In the genomic region with DNA sequence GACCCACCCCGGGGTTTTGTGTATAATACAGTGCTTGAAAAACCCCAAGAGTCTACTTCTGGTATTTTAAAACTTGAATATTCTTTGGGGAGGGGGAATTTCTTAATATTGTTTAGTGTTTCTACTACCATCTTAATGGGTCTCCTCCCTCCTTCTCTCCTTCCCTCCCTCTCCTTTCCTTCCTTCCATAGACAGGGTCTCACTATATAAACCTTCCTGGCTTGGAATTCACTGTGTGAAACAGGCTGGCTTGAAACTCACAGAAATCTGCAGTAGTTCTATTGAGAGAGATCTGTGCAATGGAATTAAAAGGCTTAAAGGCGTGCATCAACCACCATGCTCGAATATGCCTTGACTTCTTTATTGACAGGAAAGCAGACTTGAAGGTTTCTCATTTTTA, we compare ENCODE assay signal across 10 mouse cellular contexts. TPM values are rescaled to one million over a fixed set of nuclear protein-coding genes. Genes with fewer than 3 reads are reported as not detected.
DNase-seq lines count a peak whose midpoint lies in the region; ATAC-seq lines count a peak whose summit lies in the region.
"Had no signal": no experiment of that assay in that cellular context is flagged by ENCODE, and none has a peak within 500 bp of the region (broad histone marks: within the 10 kb centered on the region; RNA-seq: fewer than 3 reads in every experiment).

No protein-coding gene starts in this region.

- no peak for DNase-seq in kidney, postnatal 36 days
- peak; percentile 10 for DNase-seq in induced T-regulatory cell, adult 2 months (ENCODE audit: low read depth)
- no peak for DNase-seq in embryo, embryonic 11 days
- DNase-seq in embryo, embryonic 10 days (ENCODE audit: low spot score): no peak
- DNase-seq: cerebellum, postnatal 14 days; kidney, postnatal 10 days had no signal

- H3K4me2 ChIP-seq in kidney, embryonic 15.5 days: peak overlapping the region; percentile 75
- peak overlapping the region; percentile 79 for H3K4me2 ChIP-seq in embryonic facial prominence, embryonic 12.5 days (replicated peaks)
- H3K4me2 ChIP-seq in midbrain, embryonic 15.5 days: peak overlapping the region; percentile 64

- H3K27ac ChIP-seq in kidney, embryonic 15.5 days: no peak overlapping the region
- no peak overlapping the region for H3K27ac ChIP-seq in embryonic facial prominence, embryonic 12.5 days
- no peak overlapping the region for H3K27ac ChIP-seq in midbrain, embryonic 15.5 days

- H3K9ac ChIP-seq in kidney, embryonic 15.5 days: peak overlapping the region; percentile 77; the same call in 1 of the 2 replicates
- peak overlapping the region; percentile 71; the same call in 1 of the 2 replicates for H3K9ac ChIP-seq in embryonic facial prominence, embryonic 12.5 days
- H3K9ac ChIP-seq in midbrain, embryonic 15.5 days: peak overlapping the region; percentile 79; the same call in 1 of the 2 replicates

- WGBS in kidney, embryonic 15.5 days: 61% methylated on average over 3 of the region's 3 CpGs
- WGBS in embryonic facial prominence, embryonic 12.5 days: 74% methylated on average over 3 of the region's 3 CpGs
- 73% methylated on average over 3 of the region's 3 CpGs for WGBS in midbrain, embryonic 15.5 days

- ATAC-seq in kidney, embryonic 15.5 days (replicated peaks; ENCODE audit: low FRiP score): no peak
- ATAC-seq in embryonic facial prominence, embryonic 12.5 days (ENCODE audit: insufficient number of reproducible peaks, insufficient read depth, low FRiP score, low TSS enrichment): no peak
- no peak for ATAC-seq in midbrain, embryonic 15.5 days (replicated peaks)
- no peak for ATAC-seq in megakaryocyte progenitor cell, adult 5-6 weeks (replicated peaks; ENCODE audit: poor library complexity)

- peaks cover 22% of the 10 kb centered on the region for H3K36me3 ChIP-seq in kidney, embryonic 15.5 days
- H3K36me3 ChIP-seq in embryonic facial prominence, embryonic 12.5 days: peaks cover 19% of the 10 kb centered on the region
- H3K36me3 ChIP-seq in midbrain, embryonic 15.5 days (replicated peaks): peaks cover 15% of the 10 kb centered on the region

- H3K4me1 ChIP-seq in kidney, embryonic 15.5 days: peaks cover 24% of the 10 kb centered on the region
- peaks cover 21% of the 10 kb centered on the region for H3K4me1 ChIP-seq in embryonic facial prominence, embryonic 12.5 days
- H3K4me1 ChIP-seq in midbrain, embryonic 15.5 days: peaks cover 25% of the 10 kb centered on the region

- peak overlapping the region; percentile 85 for H3K4me3 ChIP-seq in kidney, embryonic 15.5 days (replicated peaks)
- H3K4me3 ChIP-seq in embryonic facial prominence, embryonic 12.5 days: peak overlapping the region; percentile 62
- peak overlapping the region; percentile 80 for H3K4me3 ChIP-seq in midbrain, embryonic 15.5 days

- no peaks in the 10 kb centered on the region for H3K9me3 ChIP-seq in kidney, embryonic 15.5 days (replicated peaks)
- H3K9me3 ChIP-seq in embryonic facial prominence, embryonic 12.5 days: no peaks in the 10 kb centered on the region
- H3K9me3 ChIP-seq in midbrain, embryonic 15.5 days: no peaks in the 10 kb centered on the region

- no peaks in the 10 kb centered on the region for H3K27me3 ChIP-seq in kidney, embryonic 15.5 days
- H3K27me3 ChIP-seq in embryonic facial prominence, embryonic 12.5 days: no peaks in the 10 kb centered on the region
- no peaks in the 10 kb centered on the region for H3K27me3 ChIP-seq in midbrain, embryonic 15.5 days (replicated peaks)

RNA-seq across cellular contexts. Expression of gene Hmgb1, which starts 1.5 kb away (rescaled TPM):
- polyA plus RNA-seq in kidney, embryonic 15.5 days (2015; fragmentation: Nextera tagmentation; extraction: Ambion mirVana): 1,463 and 1,782 TPM in 2 replicates
- 1,535 and 1,770 TPM in 2 replicates for polyA plus RNA-seq in embryonic facial prominence, embryonic 12.5 days (2016; fragmentation: Nextera tagmentation; extraction: Ambion mirVana)
- polyA plus RNA-seq in midbrain, embryonic 15.5 days (2015; fragmentation: Nextera tagmentation; extraction: Ambion mirVana): 690 and 713 TPM in 2 replicates
- 1,237 and 1,239 TPM in 2 replicates for total RNA-seq in megakaryocyte progenitor cell, adult 5-6 weeks (2015)
- 1,041 and 1,075 TPM in 2 replicates for total RNA-seq in megakaryocyte progenitor cell, adult 5-6 weeks (2017)

RNA-seq across cellular contexts. Expression of gene Uspl1, which starts 1.7 kb away (rescaled TPM):
- 40.0 and 44.8 TPM in 2 replicates for polyA plus RNA-seq in kidney, embryonic 15.5 days (2015; fragmentation: Nextera tagmentation; extraction: Ambion mirVana)
- polyA plus RNA-seq in embryonic facial prominence, embryonic 12.5 days (2016; fragmentation: Nextera tagmentation; extraction: Ambion mirVana): 58.3 and 63.9 TPM in 2 replicates
- 54.3 and 56.1 TPM in 2 replicates for polyA plus RNA-seq in midbrain, embryonic 15.5 days (2015; fragmentation: Nextera tagmentation; extraction: Ambion mirVana)
- total RNA-seq in megakaryocyte progenitor cell, adult 5-6 weeks (2015): 29.8 and 39.2 TPM in 2 replicates
- total RNA-seq in megakaryocyte progenitor cell, adult 5-6 weeks (2017): 36.5 and 40.8 TPM in 2 replicates
